Mouse (Mus musculus) spleen, postnatal 10 days (tissue): Measurements from ENCODE around the gene Ufsp1.
A peak's percentile ranks its signal among the peaks of the same experiment; 100 is the strongest.
"Not testable (repeated sequence)": the region's sequence is repeated elsewhere in the genome, so short reads cannot be mapped to it uniquely, and the experiment has no call there.

Experiments
- DNase-seq, 2 experiments: peaks; one replicate each; pipeline ENCODE4 v3.0.0; 2021 to 2022; ENCODE audit warnings: low spot score in 2 of 2

Ufsp1 gene

GRCm38 (mm10) chr5:137293839-137294743 lies at the start of gene Ufsp1:
Gene Ufsp1, plus strand, starts transcription at chr5:137294629.
- peak; percentile 88 to 96 for DNase-seq

GRCm38 (mm10) chr5:137263897-137264720 lies 30.3 kb upstream of the Ufsp1 start:
- DNase-seq = peak in 1 of 2 experiments; percentile 7

GRCm38 (mm10) chr5:137264787-137265186 lies 29.6 kb upstream of the Ufsp1 start:
- peak; percentile 5 to 16 for DNase-seq

- DNase-seq = peak; percentile 11 to 42
Measured at GRCm38 (mm10) chr5:137268131-137268910, 26.1 kb upstream of the Ufsp1 start.

- peak; percentile 11 to 54 for DNase-seq
Measured at GRCm38 (mm10) chr5:137277360-137278342, 16.8 kb upstream of the Ufsp1 start.

- not testable (repeated sequence) for DNase-seq
Measured at GRCm38 (mm10) chr5:137284411-137284810, 10.0 kb upstream of the Ufsp1 start.

- peak; percentile 68 to 87 for DNase-seq
Measured at GRCm38 (mm10) chr5:137285045-137285444, 9.4 kb upstream of the Ufsp1 start.

GRCm38 (mm10) chr5:137285986-137286385 lies 8.4 kb upstream of the Ufsp1 start:
- DNase-seq = peak in 1 of 2 experiments; percentile 6

GRCm38 (mm10) chr5:137286655-137287031 lies 7.8 kb upstream of the Ufsp1 start:
- peak; percentile 93 to 95 for DNase-seq

GRCm38 (mm10) chr5:137287032-137287952 lies 7.1 kb upstream of the Ufsp1 start, which contains the start of gene Ache:
Gene Ache, plus strand, starts transcription at chr5:137287519.
- DNase-seq = peak; percentile 60 to 64

GRCm38 (mm10) chr5:137287953-137288743 lies 6.3 kb upstream of the Ufsp1 start:
- DNase-seq = peak; percentile 67 to 77

GRCm38 (mm10) chr5:137288999-137289470 lies 5.4 kb upstream of the Ufsp1 start:
- peak in 1 of 2 experiments; percentile 82 for DNase-seq

- peak; percentile 81 to 84 for DNase-seq
Measured at GRCm38 (mm10) chr5:137289591-137290365, 4.7 kb upstream of the Ufsp1 start.

GRCm38 (mm10) chr5:137290677-137291076 lies 3.8 kb upstream of the Ufsp1 start:
- peak; percentile 94 to 95 for DNase-seq

GRCm38 (mm10) chr5:137291381-137291926 lies 3.0 kb upstream of the Ufsp1 start:
- peak in 1 of 2 experiments; percentile 32 for DNase-seq

- peak; percentile 84 to 88 for DNase-seq
Measured at GRCm38 (mm10) chr5:137293282-137293681, 1.1 kb upstream of the Ufsp1 start.

GRCm38 (mm10) chr5:137294744-137295093 lies 290 bp downstream of the Ufsp1 start:
- DNase-seq = no peak
